Mouse (Mus musculus) embryonic fibroblast, embryonic 13.5 days (primary cell): ENCODE data around the gene Frmd6.
A peak's percentile ranks its signal among the peaks of the same experiment; 100 is the strongest.

Experiments
- CTCF ChIP-seq: IDR thresholded peaks from 2 replicates; pipeline ENCODE4 v1.5.1; 2011; ENCODE audit warnings: mild to moderate bottlenecking, control low read depth, low read length, moderate library complexity, borderline replicate concordance; ENCODE audit not compliant: insufficient read depth
- POLR2A ChIP-seq: IDR thresholded peaks from 2 replicates; pipeline ENCODE4 v1.6.1; 2011; ENCODE audit warnings: low read depth, mild to moderate bottlenecking, control low read depth, low read length, moderate library complexity

DNA sequence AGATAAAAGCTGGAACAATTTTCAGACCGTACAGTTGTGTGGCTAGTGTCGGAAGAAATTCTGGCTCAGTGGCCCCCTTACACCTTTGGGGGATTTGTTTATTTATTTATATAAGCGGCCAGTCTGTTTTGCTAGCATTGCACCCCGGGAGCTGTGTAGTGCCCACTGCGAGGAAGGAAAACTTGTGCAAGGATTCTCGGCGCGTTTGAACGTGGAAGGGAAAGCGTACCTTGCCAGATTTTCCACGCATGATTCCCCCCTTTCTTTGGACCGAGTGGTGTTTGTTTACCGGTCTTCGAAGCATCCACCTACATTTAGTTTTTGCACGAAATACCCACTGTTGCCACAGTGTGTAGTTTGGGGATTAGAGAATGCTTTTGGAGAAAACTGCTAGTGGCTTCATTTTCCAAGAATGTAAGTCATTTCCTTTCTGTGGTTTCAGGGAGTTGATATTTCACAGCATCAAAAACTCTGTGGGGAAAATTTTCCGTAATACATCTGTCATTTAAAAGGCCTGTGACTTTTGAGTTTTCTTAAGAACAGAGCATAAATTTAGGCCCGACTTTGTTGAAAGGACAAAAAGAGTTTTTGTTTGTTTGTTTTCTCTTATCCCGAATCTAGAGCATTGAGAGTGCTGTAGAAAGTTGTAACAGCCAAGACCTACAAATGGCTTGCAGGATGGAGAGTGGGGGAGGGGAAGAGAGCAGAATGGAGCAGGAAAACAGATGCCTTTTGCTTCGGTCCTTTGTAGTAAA, 1.2 kb downstream of the Frmd6 start:
- no peak for TF ChIP-seq CTCF
- TF ChIP-seq POLR2A, result peak; percentile 30; the same call in 1 of the 2 replicates
